Mouse (Mus musculus): ENCODE results near the gene Ubash3a.

DNA sequence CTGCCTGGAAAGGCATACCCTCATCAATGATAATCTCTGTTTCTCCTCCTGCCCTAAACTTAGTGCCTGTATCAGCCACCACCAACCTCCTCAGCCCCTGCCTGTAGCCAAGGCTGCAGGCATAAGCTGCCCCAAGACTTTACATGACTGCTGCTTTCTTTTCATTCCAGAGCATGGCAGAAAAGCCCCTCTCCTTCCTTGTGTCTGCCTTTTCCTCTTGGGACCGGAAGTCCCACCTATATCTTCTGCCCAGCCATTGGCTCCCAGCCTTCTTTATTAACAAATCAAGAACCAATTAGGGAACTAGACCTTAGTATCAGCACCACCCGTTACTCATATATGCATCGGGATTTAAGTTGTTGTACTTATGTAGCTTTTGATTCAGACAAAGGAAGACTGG lies 79.5 kb downstream of the Ubash3a start:
- TF ChIP-seq CTCF (IDR thresholded peaks at IDR 0.05): no peak
- no peak for TF ChIP-seq EP300 (IDR thresholded peaks at IDR 0.05)
